Mouse (Mus musculus) cortical plate, adult 2 months (tissue): ENCODE data around the gene Bola1.

ENCODE experiments used
- CTCF ChIP-seq: fragments of 200-500 bp; IDR thresholded peaks from 2 replicates; pipeline ENCODE4 v1.5.1; 2011; ENCODE audit warnings: mild to moderate bottlenecking, control low read depth, low read length; ENCODE audit not compliant: insufficient read depth; ENCODE audit errors: extremely low read depth
- POLR2A ChIP-seq: fragments of 200-500 bp; IDR thresholded peaks from 2 replicates; pipeline ENCODE4 v1.6.1; 2011; ENCODE audit warnings: mild to moderate bottlenecking, low read length, control low read depth; ENCODE audit not compliant: insufficient read depth; ENCODE audit errors: extremely low read depth

GRCm38 (mm10) chr3:96147950-96148349, 71.6 kb downstream of the Bola1 start:
- TF ChIP-seq CTCF: peak; percentile 47
- no peak for TF ChIP-seq POLR2A
